Mouse (Mus musculus): ENCODE results near the gene Eqtn. TPM values are rescaled to one million over a fixed set of nuclear protein-coding genes. Genes with fewer than 3 reads are reported as not detected.
A peak's percentile ranks its signal among the peaks of the same experiment; 100 is the strongest.

Gene Eqtn
- total RNA-seq (2014; rRNA removed) = not detected in 2 replicates
- 0.32 and 0.34 TPM in 2 replicates for polyA plus RNA-seq (2015; fragmentation: Nextera tagmentation; extraction: Ambion mirVana)

DNA sequence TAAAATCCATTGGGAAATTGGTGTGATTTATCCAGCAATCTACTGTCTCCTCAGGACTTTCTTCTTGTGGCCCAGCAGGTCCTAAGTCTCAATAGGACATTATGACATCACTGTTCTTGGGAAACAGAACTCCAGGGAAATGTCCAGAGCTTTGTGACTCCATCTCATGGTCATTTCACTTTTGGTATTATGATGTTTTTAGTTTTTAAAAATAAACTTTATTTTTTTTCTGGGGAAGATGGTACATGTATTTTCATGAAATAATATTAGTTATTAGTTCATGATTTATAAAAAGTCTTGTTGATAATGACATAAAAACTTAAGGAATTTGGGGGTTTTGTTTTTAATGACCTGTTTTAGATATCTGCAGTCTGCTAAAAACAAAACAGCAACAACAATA lies at the start of gene Eqtn:
Gene Eqtn (minus strand): TSS at position 101 of the 400 bp plus-strand sequence.
- TF ChIP-seq CTCF (IDR thresholded peaks at IDR 0.05) = no peak
- H3K36me3 ChIP-seq (ENCODE audit: insufficient read depth, low read length) = no peaks in the 10 kb centered on the region
- H3K9ac ChIP-seq (replicated peaks; ENCODE audit: low read length, poor library complexity, severe bottlenecking) = no peak within 1 kb of the TSS
- H3K9me3 ChIP-seq (ENCODE audit: low read length) = no peaks in the 10 kb centered on the region
- no peak within 1 kb of the TSS for H3K4me3 ChIP-seq (ENCODE audit: low read depth, low read length)
- H3K27ac ChIP-seq (ENCODE audit: low read depth, low read length) = no peak within 1 kb of the TSS
- no peaks in the 10 kb centered on the region for H3K27me3 ChIP-seq (ENCODE audit: insufficient read depth, low read length)
- H3K4me1 ChIP-seq (ENCODE audit: insufficient read depth, low read length) = no peaks in the 10 kb centered on the region
- DNase-seq (ENCODE audit: low spot score) (no peak), ATAC-seq (ENCODE audit: low FRiP score) (no peak)
- no peak within 1 kb of the TSS for H3K4me2 ChIP-seq (ENCODE audit: low read depth, low read length, poor library complexity, severe bottlenecking)

DNA sequence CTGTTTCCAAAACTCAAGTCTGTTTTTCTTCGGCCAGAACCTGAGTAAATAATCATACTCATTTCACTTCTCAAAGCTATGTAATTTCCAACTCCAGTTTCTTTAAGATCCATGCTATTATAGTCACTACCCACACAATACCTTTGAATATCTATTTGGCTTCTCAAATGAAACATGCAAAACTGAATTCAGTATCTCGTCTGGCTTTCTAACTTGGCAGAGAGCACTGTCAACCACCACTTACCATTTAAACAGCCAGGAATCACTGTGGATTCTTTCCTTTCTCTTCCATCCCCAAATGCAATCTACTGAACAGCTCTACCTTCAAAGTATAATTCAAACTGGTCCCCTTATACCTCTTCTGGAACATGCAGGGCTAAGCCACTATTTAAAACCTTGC lies 44.7 kb upstream of the Eqtn start:
- Histone ChIP-seq H3K4me1 (ENCODE audit: insufficient read depth, low read length) (peaks cover 8% of the 10 kb centered on the region), H3K4me2 (ENCODE audit: low read depth, low read length, poor library complexity, severe bottlenecking) (no peak overlapping the region), H3K9me3 (ENCODE audit: low read length) (no peaks in the 10 kb centered on the region), H3K9ac (replicated peaks; ENCODE audit: low read length, poor library complexity, severe bottlenecking) (no peak overlapping the region), H3K36me3 (ENCODE audit: insufficient read depth, low read length) (0 out of 2 replicates have a peak, but pooled peaks cover 10% of the 10 kb centered on the region), H3K4me3 (ENCODE audit: low read depth, low read length) (no peak overlapping the region), H3K27ac (ENCODE audit: low read depth, low read length) (no peak overlapping the region), H3K27me3 (ENCODE audit: insufficient read depth, low read length) (no peaks in the 10 kb centered on the region)
- no peak for TF ChIP-seq CTCF (IDR thresholded peaks at IDR 0.05)
- ATAC-seq (ENCODE audit: low FRiP score) (no peak), DNase-seq (ENCODE audit: low spot score) (no peak)
- 89% methylated on average over 2 of the region's 2 CpGs for WGBS

DNA sequence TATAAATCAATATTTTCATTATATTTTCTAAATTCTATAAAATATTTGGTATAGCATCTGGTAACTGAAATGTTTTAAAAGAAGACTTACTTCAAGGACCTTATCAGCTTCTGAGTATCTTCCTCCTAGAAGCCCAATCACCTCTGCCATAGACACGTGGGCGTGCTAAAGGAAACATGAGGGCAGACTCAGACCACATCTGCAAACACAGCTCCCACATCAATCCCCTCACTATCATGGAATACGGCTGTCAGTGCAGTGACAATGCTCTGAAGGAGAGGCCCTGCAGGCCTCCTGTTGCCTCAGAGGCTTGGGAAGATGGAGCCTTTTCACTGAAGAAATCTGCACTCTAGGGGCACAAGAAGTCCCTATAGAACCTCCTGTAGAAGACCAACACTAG lies 24.1 kb upstream of the Eqtn start:
- H3K4me1 ChIP-seq (ENCODE audit: insufficient read depth, low read length) = no peaks in the 10 kb centered on the region
- DNase-seq (ENCODE audit: low spot score) (no peak), ATAC-seq (ENCODE audit: low FRiP score) (no peak)
- no peak overlapping the region for H3K4me3 ChIP-seq (ENCODE audit: low read depth, low read length)
- no peaks in the 10 kb centered on the region for H3K9me3 ChIP-seq (ENCODE audit: low read length)
- no peaks in the 10 kb centered on the region for H3K27me3 ChIP-seq (ENCODE audit: insufficient read depth, low read length)
- 91% methylated on average over 3 of the region's 3 CpGs for WGBS
- H3K36me3 ChIP-seq (ENCODE audit: insufficient read depth, low read length) = peaks cover 31% of the 10 kb centered on the region
- no peak for TF ChIP-seq CTCF (IDR thresholded peaks at IDR 0.05)
- H3K27ac ChIP-seq (ENCODE audit: low read depth, low read length) = no peak overlapping the region
- H3K9ac ChIP-seq (replicated peaks; ENCODE audit: low read length, poor library complexity, severe bottlenecking) = no peak overlapping the region
- H3K4me2 ChIP-seq (ENCODE audit: low read depth, low read length, poor library complexity, severe bottlenecking) = no peak overlapping the region

DNA sequence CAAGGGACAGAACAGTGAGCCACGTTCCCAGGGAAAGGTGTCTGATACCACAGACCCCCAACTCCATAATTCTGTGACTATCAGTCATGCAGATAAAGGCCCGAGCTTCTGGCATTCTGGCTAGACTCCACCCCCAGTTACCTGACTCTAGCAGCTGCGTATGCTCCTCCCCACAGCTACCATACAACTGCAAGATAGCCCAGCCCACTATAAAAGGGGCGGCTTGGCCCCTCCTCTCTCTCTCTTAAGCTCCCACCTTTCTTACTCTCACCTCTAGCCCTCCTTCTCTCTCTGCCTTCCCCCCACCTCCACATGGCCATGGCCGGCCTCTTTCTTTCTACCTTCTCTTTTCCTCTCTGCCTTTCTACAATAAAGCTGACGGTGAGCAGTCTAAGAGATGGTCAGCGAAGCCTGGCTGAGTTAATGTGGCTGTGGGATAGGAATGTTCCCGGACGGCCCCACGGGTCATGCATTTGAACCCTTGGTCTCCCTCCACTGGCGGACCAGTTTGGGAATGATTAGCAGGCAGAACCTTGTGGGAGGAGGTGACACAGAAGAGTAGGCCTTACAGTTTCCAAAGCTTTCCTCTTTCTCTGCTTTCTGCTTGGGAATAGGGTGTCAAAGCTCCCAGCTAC lies 12.7 kb upstream of the Eqtn start:
- ATAC-seq (ENCODE audit: low FRiP score) = no peak
- TF ChIP-seq CTCF (IDR thresholded peaks at IDR 0.05) = no peak
- Histone ChIP-seq H3K27ac (ENCODE audit: low read depth, low read length) (no peak overlapping the region), H3K4me2 (ENCODE audit: low read depth, low read length, poor library complexity, severe bottlenecking) (no peak overlapping the region), H3K27me3 (ENCODE audit: insufficient read depth, low read length) (no peaks in the 10 kb centered on the region), H3K36me3 (ENCODE audit: insufficient read depth, low read length) (peaks cover 2% of the 10 kb centered on the region; the same call in 1 of the 2 replicates), H3K4me3 (ENCODE audit: low read depth, low read length) (no peak overlapping the region), H3K9me3 (ENCODE audit: low read length) (no peaks in the 10 kb centered on the region), H3K4me1 (ENCODE audit: insufficient read depth, low read length) (no peaks in the 10 kb centered on the region), H3K9ac (replicated peaks; ENCODE audit: low read length, poor library complexity, severe bottlenecking) (no peak overlapping the region)
- WGBS = 77% methylated on average over 11 of the region's 11 CpGs
- no peak for DNase-seq (ENCODE audit: low spot score)

DNA sequence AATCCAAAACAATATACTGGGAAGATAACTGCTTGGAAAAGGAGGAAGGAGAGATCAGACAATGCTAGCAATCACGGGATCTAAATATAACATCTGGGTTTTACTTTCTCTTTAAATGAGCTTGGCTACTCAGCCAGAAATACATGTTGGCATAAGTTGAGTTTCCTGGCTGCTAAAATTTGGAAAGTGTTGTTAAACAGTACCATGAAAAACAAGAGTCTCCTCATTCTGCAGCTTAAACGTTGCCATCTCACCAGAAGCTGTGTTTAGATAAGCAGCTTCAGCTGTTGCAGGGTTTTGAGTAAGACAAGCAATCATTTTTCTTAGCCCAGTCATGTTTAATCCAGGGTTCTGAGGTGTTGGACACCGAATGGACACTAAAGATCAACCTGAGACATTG lies 26.9 kb downstream of the Eqtn start:
- DNase-seq (ENCODE audit: low spot score) (no peak), ATAC-seq (ENCODE audit: low FRiP score) (no peak)
- Histone ChIP-seq H3K27ac (ENCODE audit: low read depth, low read length) (no peak overlapping the region), H3K9me3 (ENCODE audit: low read length) (no peaks in the 10 kb centered on the region), H3K36me3 (ENCODE audit: insufficient read depth, low read length) (no peaks in the 10 kb centered on the region; the same call in 1 of the 2 replicates), H3K4me1 (ENCODE audit: insufficient read depth, low read length) (no peaks in the 10 kb centered on the region), H3K4me2 (ENCODE audit: low read depth, low read length, poor library complexity, severe bottlenecking) (no peak overlapping the region), H3K9ac (replicated peaks; ENCODE audit: low read length, poor library complexity, severe bottlenecking) (no peak overlapping the region), H3K27me3 (ENCODE audit: insufficient read depth, low read length) (no peaks in the 10 kb centered on the region), H3K4me3 (ENCODE audit: low read depth, low read length) (no peak overlapping the region)
- TF ChIP-seq CTCF (IDR thresholded peaks at IDR 0.05) = no peak
- WGBS = 74% methylated on average over 3 of the region's 3 CpGs

DNA sequence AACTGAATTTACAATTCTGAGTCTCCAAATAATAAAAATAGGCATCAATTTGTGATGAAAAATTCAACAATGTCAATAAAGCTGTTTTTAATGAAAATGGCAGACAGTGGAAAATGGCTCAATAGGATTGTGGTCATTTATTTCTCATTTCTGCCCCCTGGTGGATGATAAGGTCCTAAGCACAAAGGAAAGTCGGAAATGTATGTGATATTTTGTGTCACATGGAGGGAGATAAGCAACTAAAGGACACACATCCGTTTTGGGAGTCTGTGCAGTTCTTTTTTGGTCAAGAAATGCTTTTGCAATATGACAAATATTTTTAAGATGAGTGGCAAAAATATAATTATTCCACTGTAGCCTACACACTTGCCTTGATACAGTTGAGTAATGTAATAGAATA lies 27.9 kb downstream of the Eqtn start:
- no peak overlapping the region for H3K4me2 ChIP-seq (ENCODE audit: low read depth, low read length, poor library complexity, severe bottlenecking)
- H3K4me1 ChIP-seq (ENCODE audit: insufficient read depth, low read length) = no peaks in the 10 kb centered on the region
- no peaks in the 10 kb centered on the region for H3K9me3 ChIP-seq (ENCODE audit: low read length)
- 33% methylated on average over 2 of the region's 2 CpGs for WGBS
- H3K36me3 ChIP-seq (ENCODE audit: insufficient read depth, low read length) = no peaks in the 10 kb centered on the region; the same call in 1 of the 2 replicates
- TF ChIP-seq CTCF (IDR thresholded peaks at IDR 0.05) = peak; percentile 66
- no peak overlapping the region for H3K4me3 ChIP-seq (ENCODE audit: low read depth, low read length)
- H3K9ac ChIP-seq (replicated peaks; ENCODE audit: low read length, poor library complexity, severe bottlenecking) = no peak overlapping the region
- no peaks in the 10 kb centered on the region for H3K27me3 ChIP-seq (ENCODE audit: insufficient read depth, low read length)
- 0 out of 2 replicates have a peak, but pooled peaks have one; percentile 10 for ATAC-seq (ENCODE audit: low FRiP score)
- H3K27ac ChIP-seq (ENCODE audit: low read depth, low read length) = no peak overlapping the region
- DNase-seq (ENCODE audit: low spot score) = peak; percentile 58

Other genes with a start within 250 kb of the Eqtn start
- 8.0 and 10.1 TPM in 2 replicates for gene Tek, start 189.6 kb downstream of the Eqtn start, total RNA-seq (2014; rRNA removed)
- gene Tek, start 189.6 kb downstream of the Eqtn start, polyA plus RNA-seq (2015; fragmentation: Nextera tagmentation; extraction: Ambion mirVana) = 6.9 and 8.2 TPM in 2 replicates
- gene Mysm1, start 50.3 kb upstream of the Eqtn start, total RNA-seq (2014; rRNA removed) = 16.2 and 28.1 TPM in 2 replicates
- gene Mysm1, start 50.3 kb upstream of the Eqtn start, polyA plus RNA-seq (2015; fragmentation: Nextera tagmentation; extraction: Ambion mirVana) = 20.4 and 27.6 TPM in 2 replicates
- 60.2 and 62.7 TPM in 2 replicates for gene Jun, start 123.4 kb upstream of the Eqtn start, total RNA-seq (2014; rRNA removed)
- 37.9 and 40.5 TPM in 2 replicates for gene Jun, start 123.4 kb upstream of the Eqtn start, polyA plus RNA-seq (2015; fragmentation: Nextera tagmentation; extraction: Ambion mirVana)

All from midbrain, postnatal 0 days (tissue).